Mouse (Mus musculus): Measurements from ENCODE around the gene Pappa2. TPM values are rescaled to one million over a fixed set of nuclear protein-coding genes. Genes with fewer than 3 reads are reported as not detected.

The Pappa2 gene
- polyA plus RNA-seq, 1 experiment from 2014 or later = 0.97 TPM

- H3K4me2 ChIP-seq (replicated peaks; ENCODE audit: low read depth) = no peak overlapping the region
- DNase-seq (ENCODE audit: low spot score) (no peak), ATAC-seq (ENCODE audit: low FRiP score, low TSS enrichment) (no peak)
- no peaks in the 10 kb centered on the region for H3K4me1 ChIP-seq (replicated peaks; ENCODE audit: control insufficient read depth, insufficient read depth)
- no peak overlapping the region for H3K4me3 ChIP-seq (ENCODE audit: low read depth, low read length)
- 86% methylated on average over 6 of the region's 6 CpGs for WGBS
- TF ChIP-seq EP300 (optimal IDR thresholded peaks at IDR 0.05) (no peak), CTCF (IDR thresholded peaks at IDR 0.05; ENCODE audit: low read depth) (no peak)
- no peaks in the 10 kb centered on the region for H3K36me3 ChIP-seq (ENCODE audit: control insufficient read depth, insufficient read depth, low read length)
- H3K27ac ChIP-seq (replicated peaks) = no peak overlapping the region
- H3K9me3 ChIP-seq (ENCODE audit: control insufficient read depth, low read length) = no peaks in the 10 kb centered on the region
- H3K9ac ChIP-seq (ENCODE audit: low read length) = no peak overlapping the region
- H3K27me3 ChIP-seq (ENCODE audit: control insufficient read depth, insufficient read depth, low read length) = no peaks in the 10 kb centered on the region
Observed at GRCm38 (mm10) chr1:158894441-158894840, 85.8 kb downstream of the Pappa2 start.

GRCm38 (mm10) chr1:158875487-158875886, 104.8 kb downstream of the Pappa2 start:
- DNase-seq (ENCODE audit: low spot score) (no peak), ATAC-seq (ENCODE audit: low FRiP score, low TSS enrichment) (no peak)
- TF ChIP-seq EP300 (optimal IDR thresholded peaks at IDR 0.05) (no peak), CTCF (IDR thresholded peaks at IDR 0.05; ENCODE audit: low read depth) (no peak)
- Histone ChIP-seq H3K4me3 (ENCODE audit: low read depth, low read length) (no peak overlapping the region), H3K27me3 (ENCODE audit: control insufficient read depth, insufficient read depth, low read length) (no peaks in the 10 kb centered on the region), H3K4me2 (replicated peaks; ENCODE audit: low read depth) (no peak overlapping the region), H3K9me3 (ENCODE audit: control insufficient read depth, low read length) (no peaks in the 10 kb centered on the region), H3K36me3 (ENCODE audit: control insufficient read depth, insufficient read depth, low read length) (no peaks in the 10 kb centered on the region), H3K9ac (ENCODE audit: low read length) (no peak overlapping the region), H3K27ac (replicated peaks) (no peak overlapping the region), H3K4me1 (replicated peaks; ENCODE audit: control insufficient read depth, insufficient read depth) (no peaks in the 10 kb centered on the region)
- 76% methylated on average over 3 of the region's 3 CpGs for WGBS

- Histone ChIP-seq H3K4me3 (ENCODE audit: low read depth, low read length) (no peak overlapping the region), H3K36me3 (ENCODE audit: control insufficient read depth, insufficient read depth, low read length) (no peaks in the 10 kb centered on the region), H3K4me2 (replicated peaks; ENCODE audit: low read depth) (no peak overlapping the region), H3K27me3 (ENCODE audit: control insufficient read depth, insufficient read depth, low read length) (no peaks in the 10 kb centered on the region), H3K4me1 (replicated peaks; ENCODE audit: control insufficient read depth, insufficient read depth) (no peaks in the 10 kb centered on the region), H3K9ac (ENCODE audit: low read length) (no peak overlapping the region), H3K9me3 (ENCODE audit: control insufficient read depth, low read length) (no peaks in the 10 kb centered on the region), H3K27ac (replicated peaks) (no peak overlapping the region)
- 87% methylated on average over 2 of the region's 2 CpGs for WGBS
- no peak for ATAC-seq (ENCODE audit: low FRiP score, low TSS enrichment)
- no peak for DNase-seq (ENCODE audit: low spot score)
- no peak for TF ChIP-seq EP300 (optimal IDR thresholded peaks at IDR 0.05)
- TF ChIP-seq CTCF (IDR thresholded peaks at IDR 0.05; ENCODE audit: low read depth) = no peak
Observed at GRCm38 (mm10) chr1:158874552-158875077, 105.7 kb downstream of the Pappa2 start.

- DNase-seq (ENCODE audit: low spot score) = no peak
- WGBS = 69% methylated on average over 1 of the region's 1 CpGs
- ATAC-seq (ENCODE audit: low FRiP score, low TSS enrichment) = no peak
Observed at GRCm38 (mm10) chr1:158873631-158874030, 106.7 kb downstream of the Pappa2 start.

GRCm38 (mm10) chr1:158871401-158871800, 108.9 kb downstream of the Pappa2 start:
- H3K27me3 ChIP-seq (ENCODE audit: control insufficient read depth, insufficient read depth, low read length) = no peaks in the 10 kb centered on the region
- WGBS = 88% methylated on average over 2 of the region's 2 CpGs
- DNase-seq (ENCODE audit: low spot score) = no peak
- no peaks in the 10 kb centered on the region for H3K9me3 ChIP-seq (ENCODE audit: control insufficient read depth, low read length)
- H3K9ac ChIP-seq (ENCODE audit: low read length) = no peak overlapping the region
- no peaks in the 10 kb centered on the region for H3K4me1 ChIP-seq (replicated peaks; ENCODE audit: control insufficient read depth, insufficient read depth)
- no peak for TF ChIP-seq EP300 (optimal IDR thresholded peaks at IDR 0.05)
- TF ChIP-seq CTCF (IDR thresholded peaks at IDR 0.05; ENCODE audit: low read depth) = no peak
- no peak overlapping the region for H3K4me2 ChIP-seq (replicated peaks; ENCODE audit: low read depth)
- H3K36me3 ChIP-seq (ENCODE audit: control insufficient read depth, insufficient read depth, low read length) = no peaks in the 10 kb centered on the region
- ATAC-seq (ENCODE audit: low FRiP score, low TSS enrichment) = no peak
- no peak overlapping the region for H3K27ac ChIP-seq (replicated peaks)
- no peak overlapping the region for H3K4me3 ChIP-seq (ENCODE audit: low read depth, low read length)

More at GRCm38 (mm10) chr1:158873631-158874030, 106.7 kb downstream of the Pappa2 start:
- Histone ChIP-seq H3K9me3 (ENCODE audit: control insufficient read depth, low read length) (no peaks in the 10 kb centered on the region), H3K36me3 (ENCODE audit: control insufficient read depth, insufficient read depth, low read length) (no peaks in the 10 kb centered on the region), H3K27me3 (ENCODE audit: control insufficient read depth, insufficient read depth, low read length) (no peaks in the 10 kb centered on the region), H3K4me3 (ENCODE audit: low read depth, low read length) (no peak overlapping the region), H3K4me2 (replicated peaks; ENCODE audit: low read depth) (no peak overlapping the region), H3K27ac (replicated peaks) (no peak overlapping the region), H3K9ac (ENCODE audit: low read length) (no peak overlapping the region), H3K4me1 (replicated peaks; ENCODE audit: control insufficient read depth, insufficient read depth) (no peaks in the 10 kb centered on the region)
- TF ChIP-seq CTCF (IDR thresholded peaks at IDR 0.05; ENCODE audit: low read depth) (no peak), EP300 (optimal IDR thresholded peaks at IDR 0.05) (no peak)

GRCm38 (mm10) chr1:158860190-158860589, 120.1 kb downstream of the Pappa2 start:
- no peak overlapping the region for H3K4me2 ChIP-seq (replicated peaks; ENCODE audit: low read depth)
- no peaks in the 10 kb centered on the region for H3K4me1 ChIP-seq (replicated peaks; ENCODE audit: control insufficient read depth, insufficient read depth)
- no peaks in the 10 kb centered on the region for H3K9me3 ChIP-seq (ENCODE audit: control insufficient read depth, low read length)
- H3K9ac ChIP-seq (ENCODE audit: low read length) = no peak overlapping the region
- no peak overlapping the region for H3K4me3 ChIP-seq (ENCODE audit: low read depth, low read length)
- no peaks in the 10 kb centered on the region for H3K36me3 ChIP-seq (ENCODE audit: control insufficient read depth, insufficient read depth, low read length)
- DNase-seq (ENCODE audit: low spot score) (no peak), ATAC-seq (ENCODE audit: low FRiP score, low TSS enrichment) (no peak)
- H3K27me3 ChIP-seq (ENCODE audit: control insufficient read depth, insufficient read depth, low read length) = no peaks in the 10 kb centered on the region
- WGBS = 63% methylated on average over 5 of the region's 5 CpGs
- no peak overlapping the region for H3K27ac ChIP-seq (replicated peaks)
- TF ChIP-seq CTCF (IDR thresholded peaks at IDR 0.05; ENCODE audit: low read depth) = no peak
- no peak for TF ChIP-seq EP300 (optimal IDR thresholded peaks at IDR 0.05)

Measured in stomach, postnatal 0 days (tissue).